Mouse (Mus musculus) olfactory bulb, adult 2 months (tissue): ENCODE data around the gene Ubox5. TPM values are rescaled to one million over a fixed set of nuclear protein-coding genes. Genes with fewer than 3 reads are reported as not detected.
A peak's percentile ranks its signal among the peaks of the same experiment; 100 is the strongest.
"Not testable (repeated sequence)": the region's sequence is repeated elsewhere in the genome, so short reads cannot be mapped to it uniquely, and the experiment has no call there.

Experiments used
- H3K27ac ChIP-seq: fragments of 200-500 bp; 2 replicates; pipeline ENCODE4 v1.5.1; 2012; ENCODE audit warnings: low read depth, low read length; ENCODE audit not compliant: insufficient read depth
- H3K4me1 ChIP-seq: fragments of 200-500 bp; 2 replicates; pipeline ENCODE4 v1.6.1; 2012; ENCODE audit warnings: low read length; ENCODE audit not compliant: control insufficient read depth, insufficient read depth
- H3K4me3 ChIP-seq: fragments of 200-500 bp; 2 replicates; pipeline ENCODE4 v1.5.1; 2012; ENCODE audit warnings: mild to moderate bottlenecking, low read depth, low read length, moderate library complexity; ENCODE audit not compliant: insufficient read depth
- CTCF ChIP-seq: fragments of 200-500 bp; IDR thresholded peaks from 2 replicates; pipeline ENCODE4 v1.5.1; 2012; ENCODE audit warnings: low read depth, mild to moderate bottlenecking, low read length, moderate library complexity; ENCODE audit not compliant: insufficient read depth
- POLR2A ChIP-seq: fragments of 200-500 bp; IDR thresholded peaks from 2 replicates; pipeline ENCODE4 v1.6.1; 2012; ENCODE audit warnings: mild to moderate bottlenecking, low read depth, low read length, moderate library complexity; ENCODE audit not compliant: insufficient read depth
- WGBS: fragments of 180-500 bp; shearing (Covaris S2); methylation state at CpG from one replicate; pipeline ENCODE4 v1.1.7; 2018; 5-methylcytosine and 5-hydroxymethylcytosine counted together
- polyA plus RNA-seq: library from polyadenylated mRNA; stranded (reverse); fragments of >200 nt; gene quantifications from 2 replicates; pipeline ENCODE4 v1.2.4, GENCODE M21; 2012; ENCODE audit warnings: low replicate concordance; ENCODE audit not compliant: missing spikeins, insufficient read depth, insufficient read length

The Ubox5 gene
- polyA plus RNA-seq, 1 experiment = not detected

- peaks cover 11% of the 10 kb centered on the region for H3K4me1 ChIP-seq
- TF ChIP-seq POLR2A (no peak), CTCF (no peak)
- WGBS = 91% methylated on average over 6 of the region's 6 CpGs
- H3K4me3 ChIP-seq = no peak overlapping the region
- no peak overlapping the region for H3K27ac ChIP-seq
Observed at GRCm38 (mm10) chr2:130655660-130656339, 26.0 kb upstream of the Ubox5 start.

- no peak for TF ChIP-seq CTCF
- no peak for TF ChIP-seq POLR2A
- Histone ChIP-seq H3K4me3 (no peak overlapping the region), H3K27ac (no peak overlapping the region), H3K4me1 (peaks cover 11% of the 10 kb centered on the region)
- 97% methylated on average over 1 of the region's 1 CpGs for WGBS
Observed at GRCm38 (mm10) chr2:130653760-130654159, 23.9 kb upstream of the Ubox5 start.

- TF ChIP-seq CTCF = no peak
- TF ChIP-seq POLR2A = no peak
- Histone ChIP-seq H3K4me3 (no peak overlapping the region), H3K27ac (no peak overlapping the region), H3K4me1 (peaks cover 11% of the 10 kb centered on the region)
- WGBS = 100% methylated on average over 2 of the region's 2 CpGs
Observed at GRCm38 (mm10) chr2:130653303-130653702, 23.5 kb upstream of the Ubox5 start.

GRCm38 (mm10) chr2:130649028-130649427 lies 19.2 kb upstream of the Ubox5 start:
- WGBS = 85% methylated on average over 6 of the region's 6 CpGs
- not testable (repeated sequence) for H3K27ac ChIP-seq, H3K4me3 ChIP-seq, H3K4me1 ChIP-seq

GRCm38 (mm10) chr2:130645198-130645597 lies 15.4 kb upstream of the Ubox5 start:
- H3K27ac ChIP-seq = no peak overlapping the region
- H3K4me1 ChIP-seq = peaks cover 5% of the 10 kb centered on the region
- WGBS = 81% methylated on average over 4 of the region's 4 CpGs
- no peak overlapping the region for H3K4me3 ChIP-seq
- no peak for TF ChIP-seq POLR2A
- TF ChIP-seq CTCF = no peak

- Histone ChIP-seq H3K27ac (0 out of 2 replicates have a peak within 1 kb of the TSS, but pooled peaks have one; percentile 13), H3K4me3 (peak within 1 kb of the TSS; percentile 87), H3K4me1 (peaks cover 9% of the 10 kb centered on the region)
- 3% methylated on average over 40 of the region's 40 CpGs for WGBS
- TF ChIP-seq POLR2A (peak; percentile 76), CTCF (no peak)
Observed at GRCm38 (mm10) chr2:130642684-130643369, 13.0 kb upstream of the Ubox5 start, which contains the start of gene Lzts3. TSS of gene Lzts3 (minus strand) at chr2:130642803.

GRCm38 (mm10) chr2:130642197-130642660 lies 12.4 kb upstream of the Ubox5 start:
- 0% methylated on average over 27 of the region's 27 CpGs for WGBS
- no peak for TF ChIP-seq CTCF
- no peak for TF ChIP-seq POLR2A
- peak overlapping the region; percentile 87 for H3K4me3 ChIP-seq

GRCm38 (mm10) chr2:130641351-130642025 lies 11.7 kb upstream of the Ubox5 start:
- peaks cover 10% of the 10 kb centered on the region for H3K4me1 ChIP-seq
- no peak overlapping the region for H3K27ac ChIP-seq
- peak overlapping the region; percentile 87 for H3K4me3 ChIP-seq
- TF ChIP-seq POLR2A = no peak
- no peak for TF ChIP-seq CTCF
- 55% methylated on average over 6 of the region's 6 CpGs for WGBS

More at GRCm38 (mm10) chr2:130642197-130642660, 12.4 kb upstream of the Ubox5 start:
- Histone ChIP-seq H3K4me1 (peaks cover 10% of the 10 kb centered on the region), H3K27ac (0 out of 2 replicates have a peak overlapping the region, but pooled peaks have one; percentile 4)

GRCm38 (mm10) chr2:130639276-130639675 lies 9.4 kb upstream of the Ubox5 start:
- no peak overlapping the region for H3K27ac ChIP-seq
- peaks cover 29% of the 10 kb centered on the region for H3K4me1 ChIP-seq
- H3K4me3 ChIP-seq = no peak overlapping the region
- TF ChIP-seq POLR2A = no peak
- no peak for TF ChIP-seq CTCF
- WGBS = 87% methylated on average over 6 of the region's 6 CpGs
